Mouse (Mus musculus) cerebellum, adult 11-12 months (tissue): ENCODE results near the gene Lrrc73.

Experiments used
- DNase-seq: peaks from one replicate; pipeline ENCODE4 v3.0.0; 2022

Gene Lrrc73

DNA sequence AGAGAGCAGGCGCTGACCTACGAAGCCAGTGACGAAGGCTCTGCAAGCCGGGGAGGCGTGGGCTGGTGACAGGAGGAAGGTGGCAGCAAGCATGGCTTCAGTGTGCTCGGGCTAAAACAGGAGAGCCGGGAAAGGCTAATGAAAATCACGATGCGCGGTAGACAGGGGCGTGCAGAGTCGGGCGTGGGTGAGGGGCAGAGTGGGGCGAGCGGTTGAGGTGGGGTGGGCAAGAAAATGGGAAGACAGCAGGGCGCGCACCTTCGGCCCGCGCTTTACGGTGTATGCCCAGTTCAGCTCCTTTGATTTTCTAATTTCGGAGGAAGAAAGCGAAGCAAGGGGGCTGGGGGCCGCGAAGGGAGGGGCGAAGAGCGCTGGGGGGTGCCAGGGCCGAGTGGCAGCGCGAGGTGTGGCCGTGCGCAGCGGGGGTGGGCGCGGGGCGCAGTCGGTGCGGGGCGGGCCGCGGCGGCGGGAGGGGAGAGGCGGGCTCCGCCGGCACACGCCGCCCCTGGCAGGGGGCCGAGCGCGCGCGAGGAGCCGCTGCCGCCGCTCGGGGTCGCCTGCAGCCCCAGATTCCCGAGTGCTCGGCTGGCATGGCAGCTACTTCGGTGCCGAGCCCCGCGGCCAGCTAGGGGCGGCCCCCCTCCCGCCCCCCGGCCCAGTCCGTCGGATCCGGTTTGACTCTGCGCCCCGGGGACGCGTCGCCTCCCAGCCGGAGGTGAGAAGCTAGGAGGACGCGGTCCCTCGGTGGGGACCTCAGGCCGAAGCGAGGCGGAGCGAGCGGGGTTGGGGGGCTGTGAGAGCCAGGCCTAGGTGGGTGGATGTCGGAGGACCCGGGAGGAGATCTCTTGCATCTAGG, 44.3 kb downstream of the Lrrc73 start, which contains the start of gene Dlk2:
Gene Dlk2, plus strand, starts transcription at position 58 of the 856 bp plus-strand sequence.
- DNase-seq: no peak

- DNase-seq: peak; percentile 73
Observed at GRCm38 (mm10) chr17:46298220-46298913, 45.0 kb downstream of the Lrrc73 start.

GRCm38 (mm10) chr17:46301892-46302291, 48.6 kb downstream of the Lrrc73 start:
- DNase-seq: no peak

- no peak for DNase-seq
Observed at GRCm38 (mm10) chr17:46304184-46304583, 50.9 kb downstream of the Lrrc73 start.
